Mouse (Mus musculus) MEL (cell line): ENCODE results near the gene Pigc.

Source experiments
- BHLHE40 ChIP-seq: IDR thresholded peaks from 2 replicates; pipeline ENCODE4 v1.6.1; 2012; ENCODE audit warnings: low read depth, mild to moderate bottlenecking, inconsistent platforms, low read length, improper control_type of control experiment, borderline replicate concordance
- CHD1 ChIP-seq: IDR thresholded peaks from 2 replicates; pipeline ENCODE4 v1.6.1; 2012; ENCODE audit warnings: low read depth, mild to moderate bottlenecking, inconsistent platforms, low read length, improper control_type of control experiment
- CTCF ChIP-seq, 3 experiments: IDR thresholded peaks in 2 of 3; conservative IDR thresholded peaks in 1 of 3; 2 replicates each; pipeline ENCODE4 v1.5.1; 2011 to 2012; ENCODE audit warnings: low read length in 3 of 3, low read depth in 2 of 3, mild to moderate bottlenecking in 2 of 3, improper control_type of control experiment in 1 of 3, inconsistent platforms in 1 of 3, mixed read lengths in 1 of 3, moderate library complexity in 1 of 3; ENCODE audit not compliant: control insufficient read depth in 1 of 3, insufficient read depth in 1 of 3, poor library complexity in 1 of 3, severe bottlenecking in 1 of 3
- ELF1 ChIP-seq: IDR thresholded peaks from 2 replicates; pipeline ENCODE4 v1.6.1; 2014; ENCODE audit warnings: low read depth, mild to moderate bottlenecking, inconsistent platforms, low read length, improper control_type of control experiment, moderate library complexity
- EP300 ChIP-seq, 2 experiments: IDR thresholded peaks; 2 replicates each; pipeline ENCODE4 v1.6.1; 2011; ENCODE audit warnings: improper control_type of control experiment in 2 of 2, low read length in 2 of 2, low read depth in 1 of 2, mild to moderate bottlenecking in 1 of 2
- ETS1 ChIP-seq: IDR thresholded peaks from 2 replicates; pipeline ENCODE4 v1.6.1; 2012; ENCODE audit warnings: low read depth, mild to moderate bottlenecking, inconsistent platforms, low read length, improper control_type of control experiment, moderate library complexity
- HCFC1 ChIP-seq: IDR thresholded peaks from 2 replicates; pipeline ENCODE4 v1.6.1; 2012; ENCODE audit warnings: low read depth, mild to moderate bottlenecking, inconsistent platforms, low read length, improper control_type of control experiment, moderate library complexity
- MAX ChIP-seq: IDR thresholded peaks from 2 replicates; pipeline ENCODE4 v1.6.1; 2011; ENCODE audit warnings: low read length, improper control_type of control experiment
- MAZ ChIP-seq: IDR thresholded peaks from 2 replicates; pipeline ENCODE4 v1.6.1; 2012; ENCODE audit warnings: low read depth, mild to moderate bottlenecking, inconsistent platforms, low read length, improper control_type of control experiment
- MEF2A ChIP-seq: IDR thresholded peaks from 2 replicates; pipeline ENCODE4 v1.6.1; 2014; ENCODE audit warnings: low read depth, mild to moderate bottlenecking, inconsistent platforms, low read length, improper control_type of control experiment; ENCODE audit not compliant: poor library complexity, insufficient replicate concordance, severe bottlenecking; ENCODE audit errors: extremely low read depth
- POLR2A ChIP-seq, 2 experiments: IDR thresholded peaks; 2 replicates each; pipeline ENCODE4 v1.6.1; 2011 to 2012; ENCODE audit warnings: low read length in 2 of 2, mild to moderate bottlenecking in 2 of 2, control low read depth in 1 of 2, improper control_type of control experiment in 1 of 2, low read depth in 1 of 2, moderate library complexity in 1 of 2; ENCODE audit not compliant: control insufficient read depth in 1 of 2, insufficient read depth in 1 of 2, poor library complexity in 1 of 2
- TCF12 ChIP-seq: IDR thresholded peaks from 2 replicates; pipeline ENCODE4 v1.6.1; 2014; ENCODE audit warnings: low read depth, mild to moderate bottlenecking, inconsistent platforms, low read length, improper control_type of control experiment, moderate library complexity

DNA sequence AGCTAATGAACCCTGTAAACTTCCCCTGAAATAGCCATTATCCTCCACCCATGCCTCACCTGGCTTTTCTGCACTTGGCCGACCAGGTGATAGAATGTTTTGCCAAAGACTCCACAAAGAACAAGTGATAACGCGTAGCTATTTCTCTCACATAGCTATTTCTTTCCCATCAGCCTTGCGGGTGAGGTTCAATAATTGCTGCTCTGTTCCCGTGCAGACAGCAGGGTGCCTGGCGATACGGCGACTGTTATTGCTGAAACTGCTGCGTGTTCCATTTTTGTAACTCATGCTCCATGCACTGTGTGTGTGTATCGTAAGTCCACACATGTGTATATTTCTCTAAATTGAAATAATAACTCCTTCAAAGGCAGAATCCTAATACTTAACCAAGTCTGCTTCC lies 37.2 kb upstream of the Pigc start:
- no peak for TF ChIP-seq CTCF (IDR thresholded peaks at IDR 0.05 in 2 of 3, conservative IDR thresholded peaks at IDR 0.05 in 1 of 3; ENCODE audit: control insufficient read depth in 1 of 3, insufficient read depth in 1 of 3, low read depth in 2 of 3, low read length in 3 of 3, poor library complexity in 1 of 3, severe bottlenecking in 1 of 3)
- no peak for TF ChIP-seq ELF1
- TF ChIP-seq MAX, result no peak
- no peak for TF ChIP-seq HCFC1
- no peak for TF ChIP-seq TCF12
- TF ChIP-seq BHLHE40, result no peak
- no peak for TF ChIP-seq MAZ
- no peak for TF ChIP-seq ETS1
- TF ChIP-seq POLR2A (IDR thresholded peaks at IDR 0.05; ENCODE audit: control insufficient read depth in 1 of 2, insufficient read depth in 1 of 2, low read depth in 1 of 2, low read length in 2 of 2, poor library complexity in 1 of 2), result no peak
- no peak for TF ChIP-seq EP300 (IDR thresholded peaks at IDR 0.05; ENCODE audit: low read depth in 1 of 2, low read length in 2 of 2)
- no peak for TF ChIP-seq MEF2A
- TF ChIP-seq CHD1, result no peak
